Mouse (Mus musculus) lung, postnatal 0 days (tissue): ENCODE results near the gene Phf2.

Experiments
- CTCF ChIP-seq: IDR thresholded peaks from 2 replicates; pipeline ENCODE4 v1.5.1; 2016; ENCODE audit warnings: antibody characterized with exemption, mild to moderate bottlenecking
- EP300 ChIP-seq: IDR thresholded peaks from 2 replicates; pipeline ENCODE4 v1.6.1; 2016; ENCODE audit warnings: antibody characterized with exemption, mild to moderate bottlenecking, control low read depth

- no peak for TF ChIP-seq CTCF
- TF ChIP-seq EP300: no peak
These were observed 42.2 kb upstream of the Phf2 start for GRCm38 (mm10) chr13:48913141-48913540.
